Mouse (Mus musculus) MEL (cell line): ENCODE measurements at regions not wholly inside any gene's neighbourhood (a gene's known extent, or its start where the extent isn't known, plus 50 kb on each side); places are given as distances from the start of the nearest gene placed in this dataset.

ENCODE experiments used
- DNase-seq: peaks from one replicate; pipeline ENCODE4 v3.0.0; 2011; ENCODE audit warnings: low read depth, low spot score
- H3K27ac ChIP-seq: 2 replicates; pipeline ENCODE4 v1.5.1; 2012; ENCODE audit warnings: low read depth, mild to moderate bottlenecking, control low read depth, low read length, moderate library complexity; ENCODE audit not compliant: control insufficient read depth
- H3K27me3 ChIP-seq, 2 experiments: fragments of 150-350 bp in 1 of 2; sonication (generic) in 1 of 2; 2 replicates each; pipeline ENCODE4 v1.6.1; 2012; ENCODE audit warnings: low read length in 2 of 2, mild to moderate bottlenecking in 2 of 2, improper control_type of control experiment in 1 of 2, moderate library complexity in 1 of 2; ENCODE audit not compliant: insufficient read depth in 2 of 2, control insufficient read depth in 1 of 2
- H3K36me3 ChIP-seq, 2 experiments: 2 replicates each; pipeline ENCODE4 v1.6.1; 2012 to 2014; ENCODE audit warnings: low read length in 2 of 2, improper control_type of control experiment in 1 of 2, inconsistent platforms in 1 of 2, mild to moderate bottlenecking in 1 of 2; ENCODE audit not compliant: insufficient read depth in 2 of 2, control insufficient read depth in 1 of 2
- H3K4me1 ChIP-seq, 2 experiments: fragments of 150-350 bp in 1 of 2; sonication (generic) in 1 of 2; 2 replicates each; pipeline ENCODE4 v1.6.1; 2012; ENCODE audit warnings: low read length in 2 of 2, improper control_type of control experiment in 1 of 2, mild to moderate bottlenecking in 1 of 2; ENCODE audit not compliant: insufficient read depth in 2 of 2, control insufficient read depth in 1 of 2
- H3K4me3 ChIP-seq, 2 experiments: fragments of 150-350 bp in 1 of 2; sonication (generic) in 1 of 2; 2 replicates each; pipeline ENCODE4 v1.5.1; 2012; ENCODE audit warnings: low read depth in 2 of 2, low read length in 2 of 2, mild to moderate bottlenecking in 2 of 2, moderate library complexity in 2 of 2, control low read depth in 1 of 2, improper control_type of control experiment in 1 of 2; ENCODE audit not compliant: control insufficient read depth in 1 of 2, insufficient read depth in 1 of 2
- H3K79me2 ChIP-seq: 2 replicates; pipeline ENCODE4 v1.6.1; 2012; ENCODE audit warnings: mild to moderate bottlenecking, low read length, moderate library complexity; ENCODE audit not compliant: control insufficient read depth, poor library complexity, insufficient read depth
- H3K9ac ChIP-seq: 2 replicates; pipeline ENCODE4 v1.6.1; 2012; ENCODE audit warnings: low read depth, mild to moderate bottlenecking, control low read depth, low read length, moderate library complexity; ENCODE audit not compliant: control insufficient read depth, poor library complexity, severe bottlenecking
- H3K9me3 ChIP-seq: fragments of 150-350 bp; sonication (generic); replicated peaks from 2 replicates; pipeline ENCODE4 v1.6.1; 2012; ENCODE audit warnings: mild to moderate bottlenecking, low read length, improper control_type of control experiment, moderate library complexity; ENCODE audit not compliant: insufficient read depth
- BHLHE40 ChIP-seq: IDR thresholded peaks from 2 replicates; pipeline ENCODE4 v1.6.1; 2012; ENCODE audit warnings: low read depth, mild to moderate bottlenecking, inconsistent platforms, low read length, improper control_type of control experiment, borderline replicate concordance
- CHD1 ChIP-seq: IDR thresholded peaks from 2 replicates; pipeline ENCODE4 v1.6.1; 2012; ENCODE audit warnings: low read depth, mild to moderate bottlenecking, inconsistent platforms, low read length, improper control_type of control experiment
- CHD2 ChIP-seq: IDR thresholded peaks from 2 replicates; pipeline ENCODE4 v1.6.1; 2011; ENCODE audit warnings: low read length, improper control_type of control experiment
- CTCF ChIP-seq, 3 experiments: IDR thresholded peaks in 2 of 3; conservative IDR thresholded peaks in 1 of 3; 2 replicates each; pipeline ENCODE4 v1.5.1; 2011 to 2012; ENCODE audit warnings: low read length in 3 of 3, low read depth in 2 of 3, mild to moderate bottlenecking in 2 of 3, improper control_type of control experiment in 1 of 3, inconsistent platforms in 1 of 3, mixed read lengths in 1 of 3, moderate library complexity in 1 of 3; ENCODE audit not compliant: control insufficient read depth in 1 of 3, insufficient read depth in 1 of 3, poor library complexity in 1 of 3, severe bottlenecking in 1 of 3
- ELF1 ChIP-seq: IDR thresholded peaks from 2 replicates; pipeline ENCODE4 v1.6.1; 2014; ENCODE audit warnings: low read depth, mild to moderate bottlenecking, inconsistent platforms, low read length, improper control_type of control experiment, moderate library complexity
- EP300 ChIP-seq, 2 experiments: IDR thresholded peaks; 2 replicates each; pipeline ENCODE4 v1.6.1; 2011; ENCODE audit warnings: improper control_type of control experiment in 2 of 2, low read length in 2 of 2, low read depth in 1 of 2, mild to moderate bottlenecking in 1 of 2
- MAFK ChIP-seq: IDR thresholded peaks from 2 replicates; pipeline ENCODE4 v1.6.1; 2011; ENCODE audit warnings: low read depth, mild to moderate bottlenecking, low read length, improper control_type of control experiment, borderline replicate concordance
- MAX ChIP-seq: IDR thresholded peaks from 2 replicates; pipeline ENCODE4 v1.6.1; 2011; ENCODE audit warnings: low read length, improper control_type of control experiment
- MXI1 ChIP-seq: IDR thresholded peaks from 2 replicates; pipeline ENCODE4 v1.6.1; 2011; ENCODE audit warnings: mild to moderate bottlenecking, low read depth, low read length, improper control_type of control experiment
- MYC ChIP-seq: IDR thresholded peaks from 2 replicates; pipeline ENCODE4 v1.6.1; 2011; ENCODE audit warnings: low read depth, mild to moderate bottlenecking, low read length, improper control_type of control experiment, moderate library complexity
- POLR2A ChIP-seq, 2 experiments: IDR thresholded peaks; 2 replicates each; pipeline ENCODE4 v1.6.1; 2011 to 2012; ENCODE audit warnings: low read length in 2 of 2, mild to moderate bottlenecking in 2 of 2, control low read depth in 1 of 2, improper control_type of control experiment in 1 of 2, low read depth in 1 of 2, moderate library complexity in 1 of 2; ENCODE audit not compliant: control insufficient read depth in 1 of 2, insufficient read depth in 1 of 2, poor library complexity in 1 of 2
- POLR2AphosphoS5 ChIP-seq: IDR thresholded peaks from 2 replicates; pipeline ENCODE4 v1.6.1; 2012; ENCODE audit warnings: low read depth, borderline replicate concordance, mild to moderate bottlenecking, inconsistent platforms, low read length, moderate library complexity, mixed read lengths
- RCOR1 ChIP-seq: IDR thresholded peaks from 2 replicates; pipeline ENCODE4 v1.6.1; 2012; ENCODE audit warnings: low read depth, mild to moderate bottlenecking, inconsistent platforms, low read length, improper control_type of control experiment
- SIN3A ChIP-seq: IDR thresholded peaks from 2 replicates; pipeline ENCODE4 v1.6.1; 2012; ENCODE audit warnings: low read length, improper control_type of control experiment, inconsistent platforms
- SMC3 ChIP-seq: IDR thresholded peaks from 2 replicates; pipeline ENCODE4 v1.6.1; 2011; ENCODE audit warnings: low read depth, low read length, improper control_type of control experiment
- TCF12 ChIP-seq: IDR thresholded peaks from 2 replicates; pipeline ENCODE4 v1.6.1; 2014; ENCODE audit warnings: low read depth, mild to moderate bottlenecking, inconsistent platforms, low read length, improper control_type of control experiment, moderate library complexity
- USF1 ChIP-seq: IDR thresholded peaks from 2 replicates; pipeline ENCODE4 v1.6.1; 2014; ENCODE audit warnings: low read depth, mild to moderate bottlenecking, inconsistent platforms, low read length, improper control_type of control experiment, moderate library complexity
- USF2 ChIP-seq, 2 experiments: IDR thresholded peaks; 2 replicates each; pipeline ENCODE4 v1.6.1; 2011 to 2012; ENCODE audit warnings: improper control_type of control experiment in 2 of 2, low read length in 2 of 2, borderline replicate concordance in 1 of 2, inconsistent platforms in 1 of 2, low read depth in 1 of 2, mild to moderate bottlenecking in 1 of 2; ENCODE audit not compliant: insufficient read depth in 1 of 2
- ZC3H11A ChIP-seq: IDR thresholded peaks from 2 replicates; pipeline ENCODE4 v1.6.1; 2012; ENCODE audit warnings: low read depth, mild to moderate bottlenecking, inconsistent platforms, low read length, improper control_type of control experiment
- ZMIZ1 ChIP-seq: IDR thresholded peaks from 2 replicates; pipeline ENCODE4 v1.6.1; 2012; ENCODE audit warnings: low read depth, mild to moderate bottlenecking, inconsistent platforms, low read length, improper control_type of control experiment, moderate library complexity
- ZNF384 ChIP-seq: IDR thresholded peaks from 2 replicates; pipeline ENCODE4 v1.6.1; 2012; ENCODE audit warnings: low read depth, mild to moderate bottlenecking, inconsistent platforms, low read length, improper control_type of control experiment

DNA sequence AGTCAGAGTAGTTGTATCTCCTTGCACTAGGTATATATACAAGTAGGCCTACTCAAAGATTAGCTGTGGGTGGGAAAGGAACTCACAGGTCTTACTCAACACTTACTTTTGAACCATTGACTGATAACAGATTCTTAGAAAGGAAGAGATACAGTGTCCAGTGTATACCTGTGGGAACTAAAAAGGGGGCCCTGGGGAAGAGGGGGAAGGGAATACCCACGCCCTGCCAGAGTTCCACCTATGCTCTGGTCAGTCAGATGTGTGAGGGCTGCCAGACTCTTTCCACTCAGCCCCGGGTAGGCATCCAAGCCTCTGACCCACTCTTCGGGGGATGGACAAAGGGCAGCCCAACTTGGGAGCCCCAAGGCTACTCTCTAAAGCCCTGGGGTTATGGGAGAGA, 387.9 kb upstream of the Cdh11 start:
- Histone ChIP-seq H3K4me1 (no peaks in the 10 kb centered on the region), H3K9me3 (no peaks in the 10 kb centered on the region), H3K9ac (no peak overlapping the region), H3K27ac (no peak overlapping the region), H3K27me3 (no peaks in the 10 kb centered on the region; a peak in 1 of 4 replicates), H3K36me3 (no peaks in the 10 kb centered on the region), H3K79me2 (no peaks in the 10 kb centered on the region), H3K4me3 (no peak overlapping the region)
- TF ChIP-seq RCOR1: no peak
- DNase-seq: no peak

DNA sequence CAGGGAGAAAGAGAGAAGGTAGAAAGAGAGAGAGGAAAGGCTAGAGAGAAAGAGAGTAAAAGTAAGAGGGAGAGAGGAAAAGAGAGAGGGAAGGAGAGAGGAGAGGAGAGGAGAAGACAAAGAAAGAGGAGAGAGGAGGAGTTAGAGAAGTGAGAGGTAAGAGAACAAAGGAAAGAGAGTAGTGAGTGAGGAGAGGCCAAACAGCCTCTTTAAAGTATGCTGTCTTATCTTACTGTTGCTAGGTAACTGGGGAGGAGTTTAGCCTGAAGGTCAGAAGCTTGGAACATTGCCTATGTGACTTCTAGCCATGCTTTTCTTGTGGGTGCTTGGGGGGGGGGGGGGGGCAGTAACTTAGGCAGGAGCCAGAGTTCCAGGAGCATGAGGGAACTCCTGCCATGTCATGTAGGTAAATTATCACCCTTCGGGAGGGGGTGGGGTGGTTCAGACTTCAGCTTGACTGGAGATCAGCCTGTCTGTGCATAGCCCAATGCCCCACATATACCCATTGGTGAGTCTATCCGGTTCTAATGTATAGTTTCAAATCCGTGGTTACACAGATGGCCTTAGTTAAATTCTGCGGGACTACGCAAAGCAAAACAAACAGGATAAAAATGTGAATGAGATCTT, 388.5 kb upstream of the Cdh11 start:
- no peak overlapping the region for H3K9ac ChIP-seq
- H3K4me3 ChIP-seq: no peak overlapping the region
- H3K36me3 ChIP-seq: no peaks in the 10 kb centered on the region
- no peak overlapping the region for H3K27ac ChIP-seq
- TF ChIP-seq ELF1 (no peak), MAX (no peak), CTCF (IDR thresholded peaks at IDR 0.05 in 2 of 3, conservative IDR thresholded peaks at IDR 0.05 in 1 of 3; ENCODE audit: control insufficient read depth in 1 of 3, insufficient read depth in 1 of 3, low read depth in 2 of 3, low read length in 3 of 3, poor library complexity in 1 of 3, severe bottlenecking in 1 of 3) (no peak), TCF12 (no peak), POLR2AphosphoS5 (no peak), USF2 (IDR thresholded peaks at IDR 0.05; ENCODE audit: borderline replicate concordance in 1 of 2, insufficient read depth in 1 of 2, low read depth in 1 of 2, low read length in 2 of 2) (no peak), CHD2 (no peak), SIN3A (no peak), ZNF384 (no peak), BHLHE40 (no peak), EP300 (IDR thresholded peaks at IDR 0.05; ENCODE audit: low read depth in 1 of 2, low read length in 2 of 2) (no peak), CHD1 (no peak), MXI1 (no peak), SMC3 (no peak), MYC (no peak)
- no peak for DNase-seq
- no peaks in the 10 kb centered on the region for H3K4me1 ChIP-seq
- no peaks in the 10 kb centered on the region; a peak in 1 of 4 replicates for H3K27me3 ChIP-seq
- H3K9me3 ChIP-seq: no peaks in the 10 kb centered on the region
- no peaks in the 10 kb centered on the region for H3K79me2 ChIP-seq

DNA sequence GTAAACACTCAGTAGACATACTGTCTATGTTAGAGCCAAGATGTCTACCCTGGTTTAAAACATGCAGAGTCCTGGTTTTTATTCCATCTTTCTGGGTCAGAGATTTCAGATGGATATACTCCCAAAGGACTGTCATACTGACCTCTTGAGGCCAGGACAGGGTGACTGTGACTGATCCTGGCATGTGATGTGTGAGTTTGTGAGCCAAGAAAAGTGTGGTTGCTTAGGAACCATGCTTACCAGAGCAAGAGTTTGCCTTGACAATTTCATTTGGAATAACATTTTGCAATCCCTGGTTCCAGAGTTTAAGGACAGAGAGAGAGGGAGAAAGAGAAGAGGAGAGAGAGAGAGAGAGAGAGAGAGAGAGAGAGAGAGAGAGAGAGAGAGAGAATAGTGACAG, 395.2 kb upstream of the Cdh11 start:
- Histone ChIP-seq H3K4me3 (no peak overlapping the region), H3K9ac (no peak overlapping the region), H3K79me2 (no peaks in the 10 kb centered on the region)

More for the DNA sequence above, 395.2 kb upstream of the Cdh11 start:
- Histone ChIP-seq H3K27ac (no peak overlapping the region), H3K9me3 (no peaks in the 10 kb centered on the region), H3K4me1 (no peaks in the 10 kb centered on the region), H3K36me3 (no peaks in the 10 kb centered on the region)
- DNase-seq: no peak
- TF ChIP-seq BHLHE40: no peak
- no peak for TF ChIP-seq SIN3A
- no peak for TF ChIP-seq MAFK
- no peak for TF ChIP-seq ZMIZ1
- TF ChIP-seq POLR2A (IDR thresholded peaks at IDR 0.05; ENCODE audit: control insufficient read depth in 1 of 2, insufficient read depth in 1 of 2, low read depth in 1 of 2, low read length in 2 of 2, poor library complexity in 1 of 2): no peak
- no peak for TF ChIP-seq ZC3H11A
- TF ChIP-seq USF1: no peak
- no peak for TF ChIP-seq CHD1
- TF ChIP-seq EP300 (IDR thresholded peaks at IDR 0.05; ENCODE audit: low read depth in 1 of 2, low read length in 2 of 2): no peak
- no peak for TF ChIP-seq CHD2
- TF ChIP-seq, all 39 proteins: peak for 0
- no peaks in the 10 kb centered on the region; a peak in 1 of 4 replicates for H3K27me3 ChIP-seq
